Mouse (Mus musculus) C2C12 (cell line): ENCODE measurements around the gene Il1rapl2. TPM values are rescaled to one million over a fixed set of nuclear protein-coding genes. Genes with fewer than 3 reads are reported as not detected.

Experiments used
- H3K27me3 ChIP-seq: one replicate; pipeline ENCODE4 v1.6.1; 2011; ENCODE audit not compliant: control insufficient read depth, insufficient read depth, insufficient read length
- H3K36me3 ChIP-seq: one replicate; pipeline ENCODE4 v1.6.1; 2011; ENCODE audit not compliant: control insufficient read depth, insufficient read depth
- H3K4me3 ChIP-seq: one replicate; pipeline ENCODE4 v1.5.1; 2011; ENCODE audit warnings: mild to moderate bottlenecking, control low read depth; ENCODE audit not compliant: poor library complexity, insufficient read depth, severe bottlenecking
- H3K79me2 ChIP-seq: one replicate; pipeline ENCODE4 v1.6.1; 2011; ENCODE audit not compliant: control insufficient read depth, insufficient read depth
- H3K79me3 ChIP-seq: one replicate; pipeline ENCODE4 v1.6.1; 2011; ENCODE audit warnings: low read depth, control low read depth
- H3ac ChIP-seq: one replicate; pipeline ENCODE3; 2011; ENCODE audit warnings: low read depth; ENCODE audit not compliant: control insufficient read depth, insufficient read length
- CEBPB ChIP-seq: IDR thresholded peaks from one replicate; pipeline ENCODE4 v1.6.1; 2011; ENCODE audit warnings: low read depth, mild to moderate bottlenecking, control low read depth, moderate library complexity
- CTCF ChIP-seq: IDR thresholded peaks from one replicate; pipeline ENCODE4 v1.5.1; 2011; ENCODE audit not compliant: control insufficient read depth, insufficient read depth, insufficient read length
- FOSL1 ChIP-seq: IDR thresholded peaks from one replicate; pipeline ENCODE4 v1.8.0; 2011; ENCODE audit warnings: mild to moderate bottlenecking, low read length; ENCODE audit not compliant: poor library complexity, insufficient read depth, severe bottlenecking
- MAX ChIP-seq: IDR thresholded peaks from one replicate; pipeline ENCODE4 v1.6.1; 2011; ENCODE audit warnings: mild to moderate bottlenecking, control low read depth
- MYOD1 ChIP-seq: IDR thresholded peaks from one replicate; pipeline ENCODE4 v1.6.1; 2011; ENCODE audit warnings: low read depth; ENCODE audit not compliant: control insufficient read depth, insufficient read length
- MYOG ChIP-seq: IDR thresholded peaks from one replicate; pipeline ENCODE4 v1.6.1; 2011; ENCODE audit not compliant: control insufficient read depth, insufficient read length; ENCODE audit errors: extremely low read depth
- USF1 ChIP-seq: IDR thresholded peaks from one replicate; pipeline ENCODE4 v1.6.1; 2011; ENCODE audit warnings: low read depth, mild to moderate bottlenecking, control low read depth, moderate library complexity
- polyA plus RNA-seq: library from polyadenylated mRNA; unstranded; fragments of >200 nt; fragmentation: generic; extraction: Trizol; gene quantifications from one replicate; pipeline ENCODE4 v1.2.1, GENCODE M21; 2012; ENCODE audit warnings: missing spikeins

The Il1rapl2 gene
- polyA plus RNA-seq, 1 experiment = not detected

- no peaks in the 10 kb centered on the region for H3K79me3 ChIP-seq
- H3K27me3 ChIP-seq = no peaks in the 10 kb centered on the region
- no peaks in the 10 kb centered on the region for H3K79me2 ChIP-seq
- no peaks in the 10 kb centered on the region for H3K36me3 ChIP-seq
- H3K4me3 ChIP-seq = no peak overlapping the region
- H3ac ChIP-seq = no peak overlapping the region
- TF ChIP-seq CEBPB (no peak), USF1 (no peak), MYOG (no peak), MYOD1 (no peak), MAX (no peak), FOSL1 (no peak), CTCF (no peak)
Measured at GRCm38 (mm10) chrX:138433794-138434193, 863.4 kb downstream of the Il1rapl2 start.

GRCm38 (mm10) chrX:138437939-138438338, 867.5 kb downstream of the Il1rapl2 start:
- Histone ChIP-seq H3ac (no peak overlapping the region), H3K36me3 (no peaks in the 10 kb centered on the region), H3K4me3 (no peak overlapping the region), H3K27me3 (no peaks in the 10 kb centered on the region), H3K79me2 (no peaks in the 10 kb centered on the region), H3K79me3 (no peaks in the 10 kb centered on the region)
- no peak for TF ChIP-seq FOSL1
- no peak for TF ChIP-seq MAX
- TF ChIP-seq USF1 = no peak
- no peak for TF ChIP-seq CTCF
- no peak for TF ChIP-seq MYOD1
- TF ChIP-seq MYOG = no peak
- TF ChIP-seq CEBPB = no peak

GRCm38 (mm10) chrX:138449856-138450255, 879.4 kb downstream of the Il1rapl2 start:
- TF ChIP-seq USF1 = no peak
- no peak for TF ChIP-seq CEBPB
- TF ChIP-seq MAX = no peak
- TF ChIP-seq CTCF = no peak
- no peak for TF ChIP-seq MYOG
- no peak for TF ChIP-seq MYOD1
- TF ChIP-seq FOSL1 = no peak
- H3ac ChIP-seq = no peak overlapping the region
- H3K4me3 ChIP-seq = no peak overlapping the region

GRCm38 (mm10) chrX:138478488-138478887, 908.1 kb downstream of the Il1rapl2 start:
- Histone ChIP-seq H3K4me3 (no peak overlapping the region), H3K27me3 (no peaks in the 10 kb centered on the region), H3K79me3 (no peaks in the 10 kb centered on the region), H3K36me3 (no peaks in the 10 kb centered on the region), H3ac (no peak overlapping the region), H3K79me2 (no peaks in the 10 kb centered on the region)
- TF ChIP-seq MAX (no peak), CTCF (no peak), USF1 (no peak), MYOG (no peak), CEBPB (no peak)

More at GRCm38 (mm10) chrX:138449856-138450255, 879.4 kb downstream of the Il1rapl2 start:
- H3K27me3 ChIP-seq = no peaks in the 10 kb centered on the region
- no peaks in the 10 kb centered on the region for H3K79me2 ChIP-seq
- H3K36me3 ChIP-seq = no peaks in the 10 kb centered on the region
- H3K79me3 ChIP-seq = no peaks in the 10 kb centered on the region

GRCm38 (mm10) chrX:138500510-138500909, 930.1 kb downstream of the Il1rapl2 start:
- no peak overlapping the region for H3K4me3 ChIP-seq
- H3ac ChIP-seq = no peak overlapping the region
- no peaks in the 10 kb centered on the region for H3K79me3 ChIP-seq
- no peaks in the 10 kb centered on the region for H3K27me3 ChIP-seq
- H3K79me2 ChIP-seq = no peaks in the 10 kb centered on the region
- TF ChIP-seq MAX (no peak), CEBPB (no peak), CTCF (no peak), USF1 (no peak), MYOG (no peak), FOSL1 (no peak), MYOD1 (no peak)
- no peaks in the 10 kb centered on the region for H3K36me3 ChIP-seq

GRCm38 (mm10) chrX:138505049-138505448, 934.6 kb downstream of the Il1rapl2 start:
- no peaks in the 10 kb centered on the region for H3K36me3 ChIP-seq
- H3K79me2 ChIP-seq = no peaks in the 10 kb centered on the region
- no peak overlapping the region for H3ac ChIP-seq
- H3K27me3 ChIP-seq = no peaks in the 10 kb centered on the region
- no peaks in the 10 kb centered on the region for H3K79me3 ChIP-seq
- no peak overlapping the region for H3K4me3 ChIP-seq
- no peak for TF ChIP-seq MYOD1
